Mouse (Mus musculus): ENCODE results near the gene Trio. TPM values are rescaled to one million over a fixed set of nuclear protein-coding genes. Genes with fewer than 3 reads are reported as not detected.

The Trio gene
- polyA plus RNA-seq, 1 experiment = 47.5 TPM

GRCm38 (mm10) chr15:27963506-27963905 is 62.1 kb downstream of the Trio start:
- peaks cover 14% of the 10 kb centered on the region for H3K4me1 ChIP-seq (ENCODE audit: control insufficient read depth, insufficient read depth, low read length)
- H3K4me3 ChIP-seq (replicated peaks; ENCODE audit: extremely low read depth, low read depth, low read length) = no peak overlapping the region
- 93% methylated on average over 2 of the region's 2 CpGs for WGBS
- no peak for TF ChIP-seq POLR2A (IDR thresholded peaks at IDR 0.05; ENCODE audit: borderline replicate concordance, extremely low read depth, low read depth, low read length)
- no peak for TF ChIP-seq CTCF (IDR thresholded peaks at IDR 0.05; ENCODE audit: insufficient read depth, low read length)
- DNase-seq = no peak

DNA sequence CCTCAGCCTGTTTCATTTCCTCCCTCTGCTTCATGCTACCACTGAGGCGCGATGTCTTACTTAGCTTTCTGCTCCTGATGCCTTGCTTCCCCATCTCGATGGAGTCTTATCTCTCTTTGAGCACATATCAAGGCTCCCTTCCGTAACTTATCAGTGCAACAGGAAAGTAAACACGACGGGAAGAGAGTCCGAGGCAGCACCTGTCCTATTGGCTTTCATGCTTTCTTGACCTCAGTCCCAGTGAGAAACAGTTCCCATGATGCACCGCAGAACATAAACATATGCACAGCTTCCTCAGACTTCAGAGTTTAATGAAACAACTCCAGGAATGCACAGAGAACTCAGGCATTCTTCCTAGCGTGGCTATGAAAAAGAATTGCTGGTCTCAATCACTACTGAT is 65.0 kb downstream of the Trio start:
- WGBS = 22% methylated on average over 9 of the region's 9 CpGs
- no peak overlapping the region for H3K4me3 ChIP-seq (replicated peaks; ENCODE audit: extremely low read depth, low read depth, low read length)
- peaks cover 14% of the 10 kb centered on the region for H3K4me1 ChIP-seq (ENCODE audit: control insufficient read depth, insufficient read depth, low read length)
- no peak for DNase-seq
- no peak for TF ChIP-seq CTCF (IDR thresholded peaks at IDR 0.05; ENCODE audit: insufficient read depth, low read length)
- no peak for TF ChIP-seq POLR2A (IDR thresholded peaks at IDR 0.05; ENCODE audit: borderline replicate concordance, extremely low read depth, low read depth, low read length)

DNA sequence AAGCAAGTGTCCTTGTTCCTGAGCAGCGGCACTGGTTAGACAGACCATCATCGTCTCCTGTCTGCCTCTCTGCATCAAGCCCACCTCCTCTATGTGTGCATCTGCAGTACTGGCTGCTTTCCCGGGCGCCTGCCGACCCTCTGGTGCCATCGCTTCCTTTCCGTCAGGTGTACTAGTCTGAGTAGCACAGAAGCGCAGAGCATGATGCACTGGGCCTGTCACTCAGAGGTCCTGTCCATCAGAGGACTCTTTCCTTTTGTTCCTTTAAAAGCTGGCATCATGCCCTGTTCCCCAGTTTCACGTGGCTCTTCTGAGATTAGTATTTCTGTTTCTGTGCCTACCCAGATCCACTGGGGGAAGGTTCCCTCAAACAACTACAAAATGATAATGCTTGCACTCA is 67.8 kb downstream of the Trio start:
- no peak overlapping the region for H3K4me3 ChIP-seq (replicated peaks; ENCODE audit: extremely low read depth, low read depth, low read length)
- TF ChIP-seq POLR2A (IDR thresholded peaks at IDR 0.05; ENCODE audit: borderline replicate concordance, extremely low read depth, low read depth, low read length) (no peak), CTCF (IDR thresholded peaks at IDR 0.05; ENCODE audit: insufficient read depth, low read length) (no peak)
- H3K4me1 ChIP-seq (ENCODE audit: control insufficient read depth, insufficient read depth, low read length) = peaks cover 8% of the 10 kb centered on the region
- WGBS = 72% methylated on average over 9 of the region's 9 CpGs
- no peak for DNase-seq

DNA sequence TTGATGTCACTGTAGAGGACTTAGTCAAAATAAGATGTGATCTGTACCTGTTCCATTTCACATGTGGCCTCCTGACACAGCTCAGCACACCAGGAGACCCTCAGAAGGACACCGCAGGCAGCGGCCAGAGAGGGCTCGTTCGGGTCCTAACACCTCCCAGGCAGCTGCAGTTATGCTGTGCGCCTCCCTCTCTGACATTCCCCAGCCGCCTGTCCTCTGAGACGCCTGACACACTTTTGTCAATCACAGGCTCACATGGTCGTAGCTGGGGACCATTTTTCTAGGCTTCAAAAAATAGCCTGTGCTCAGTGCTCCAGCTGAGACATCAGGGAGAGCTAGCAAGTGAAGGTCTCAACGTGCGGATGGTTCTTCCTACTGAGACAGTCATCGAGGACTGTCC is 70.0 kb downstream of the Trio start:
- WGBS = 67% methylated on average over 11 of the region's 11 CpGs

DNA sequence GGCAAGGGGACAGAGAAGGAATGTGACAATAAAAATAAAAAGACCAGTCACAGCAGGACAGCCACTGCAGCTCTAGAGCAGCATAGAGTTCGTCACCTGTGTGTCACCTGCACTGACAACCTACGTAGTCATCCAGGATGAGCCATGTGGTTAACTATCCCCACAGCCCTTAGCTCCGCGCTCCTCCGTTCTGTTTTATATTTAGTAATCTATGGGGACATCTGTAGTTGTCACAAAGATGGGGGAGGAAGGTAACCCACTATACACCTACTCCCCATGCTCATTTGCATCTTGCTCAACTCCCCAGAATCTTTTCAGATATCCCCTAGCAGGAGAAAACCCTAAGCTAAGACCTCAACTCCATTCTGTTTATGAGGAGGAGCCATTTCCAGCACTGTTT is 71.3 kb downstream of the Trio start:
- 95% methylated on average over 5 of the region's 5 CpGs for WGBS
- TF ChIP-seq CTCF (IDR thresholded peaks at IDR 0.05; ENCODE audit: insufficient read depth, low read length) = no peak
- no peak for TF ChIP-seq POLR2A (IDR thresholded peaks at IDR 0.05; ENCODE audit: borderline replicate concordance, extremely low read depth, low read depth, low read length)
- no peaks in the 10 kb centered on the region; the same call in 1 of the 2 replicates for H3K4me1 ChIP-seq (ENCODE audit: control insufficient read depth, insufficient read depth, low read length)
- no peak for DNase-seq
- H3K4me3 ChIP-seq (replicated peaks; ENCODE audit: extremely low read depth, low read depth, low read length) = no peak overlapping the region

More for the DNA sequence above, 70.0 kb downstream of the Trio start:
- Histone ChIP-seq H3K4me3 (replicated peaks; ENCODE audit: extremely low read depth, low read depth, low read length) (no peak overlapping the region), H3K4me1 (ENCODE audit: control insufficient read depth, insufficient read depth, low read length) (peaks cover 4% of the 10 kb centered on the region)
- no peak for TF ChIP-seq POLR2A (IDR thresholded peaks at IDR 0.05; ENCODE audit: borderline replicate concordance, extremely low read depth, low read depth, low read length)
- no peak for TF ChIP-seq CTCF (IDR thresholded peaks at IDR 0.05; ENCODE audit: insufficient read depth, low read length)
- no peak for DNase-seq

- no peaks in the 10 kb centered on the region for H3K4me1 ChIP-seq (ENCODE audit: control insufficient read depth, insufficient read depth, low read length)
- H3K4me3 ChIP-seq (replicated peaks; ENCODE audit: extremely low read depth, low read depth, low read length) = no peak overlapping the region
- no peak for DNase-seq
- TF ChIP-seq POLR2A (IDR thresholded peaks at IDR 0.05; ENCODE audit: borderline replicate concordance, extremely low read depth, low read depth, low read length) (no peak), CTCF (IDR thresholded peaks at IDR 0.05; ENCODE audit: insufficient read depth, low read length) (no peak)
- WGBS = 80% methylated on average over 3 of the region's 3 CpGs
Observed at GRCm38 (mm10) chr15:27953570-27953969, 72.1 kb downstream of the Trio start.

GRCm38 (mm10) chr15:27951195-27951594 is 74.5 kb downstream of the Trio start:
- TF ChIP-seq POLR2A (IDR thresholded peaks at IDR 0.05; ENCODE audit: borderline replicate concordance, extremely low read depth, low read depth, low read length) (no peak), CTCF (IDR thresholded peaks at IDR 0.05; ENCODE audit: insufficient read depth, low read length) (no peak)
- no peak overlapping the region for H3K4me3 ChIP-seq (replicated peaks; ENCODE audit: extremely low read depth, low read depth, low read length)
- WGBS = 90% methylated on average over 7 of the region's 7 CpGs
- H3K4me1 ChIP-seq (ENCODE audit: control insufficient read depth, insufficient read depth, low read length) = no peaks in the 10 kb centered on the region
- no peak for DNase-seq

DNA sequence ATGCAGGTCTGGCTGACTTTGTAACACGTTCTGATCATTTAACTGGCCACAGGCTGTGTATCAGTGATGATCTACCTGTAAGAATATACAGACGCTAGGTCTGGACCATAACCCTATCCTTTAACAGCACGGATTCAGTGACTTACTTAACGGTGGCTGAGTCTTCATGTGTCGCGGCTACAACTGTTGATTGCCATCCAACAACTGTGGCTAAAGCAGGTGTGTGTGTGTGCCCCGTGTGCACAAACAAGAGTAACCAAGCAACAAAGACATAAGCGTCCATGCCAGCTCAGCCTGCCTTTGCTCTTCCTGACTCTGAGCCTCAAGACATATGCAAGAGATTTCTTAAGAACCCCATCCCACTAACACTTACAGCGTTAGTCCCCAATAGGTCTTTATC is 76.5 kb downstream of the Trio start:
- WGBS = 87% methylated on average over 9 of the region's 9 CpGs
- Histone ChIP-seq H3K4me3 (replicated peaks; ENCODE audit: extremely low read depth, low read depth, low read length) (no peak overlapping the region), H3K4me1 (ENCODE audit: control insufficient read depth, insufficient read depth, low read length) (no peaks in the 10 kb centered on the region)
- DNase-seq = no peak
- TF ChIP-seq POLR2A (IDR thresholded peaks at IDR 0.05; ENCODE audit: borderline replicate concordance, extremely low read depth, low read depth, low read length) = no peak
- TF ChIP-seq CTCF (IDR thresholded peaks at IDR 0.05; ENCODE audit: insufficient read depth, low read length) = no peak

DNA sequence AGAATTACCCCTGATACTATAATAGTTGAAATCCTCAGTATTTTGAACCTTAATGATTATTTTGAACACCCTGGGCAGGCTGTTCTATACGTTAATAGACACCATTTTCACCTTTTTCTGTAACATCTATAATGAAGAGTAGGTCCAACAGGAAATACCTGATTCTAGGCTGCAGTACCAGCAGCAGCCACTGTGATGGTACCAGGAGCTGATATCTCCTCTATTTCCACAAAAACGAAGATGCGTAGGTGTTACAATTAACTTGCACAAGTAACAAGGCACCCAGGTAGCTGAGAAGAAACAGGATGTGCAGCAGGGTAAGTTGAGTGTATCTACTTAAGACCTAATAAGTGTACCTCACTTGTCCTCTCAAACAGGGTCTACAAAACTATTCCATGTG is 77.8 kb downstream of the Trio start:
- TF ChIP-seq CTCF (IDR thresholded peaks at IDR 0.05; ENCODE audit: insufficient read depth, low read length) (0 out of 2 replicates have a peak, but pooled peaks have one; percentile 0), POLR2A (IDR thresholded peaks at IDR 0.05; ENCODE audit: borderline replicate concordance, extremely low read depth, low read depth, low read length) (no peak)
- WGBS = 90% methylated on average over 3 of the region's 3 CpGs

GRCm38 (mm10) chr15:27945570-27945969 is 80.1 kb downstream of the Trio start:
- 65% methylated on average over 9 of the region's 9 CpGs for WGBS
- TF ChIP-seq POLR2A (IDR thresholded peaks at IDR 0.05; ENCODE audit: borderline replicate concordance, extremely low read depth, low read depth, low read length) (no peak), CTCF (IDR thresholded peaks at IDR 0.05; ENCODE audit: insufficient read depth, low read length) (no peak)
- Histone ChIP-seq H3K4me1 (ENCODE audit: control insufficient read depth, insufficient read depth, low read length) (peaks cover 9% of the 10 kb centered on the region), H3K4me3 (replicated peaks; ENCODE audit: extremely low read depth, low read depth, low read length) (no peak overlapping the region)
- no peak for DNase-seq

More for the DNA sequence above, 77.8 kb downstream of the Trio start:
- Histone ChIP-seq H3K4me3 (replicated peaks; ENCODE audit: extremely low read depth, low read depth, low read length) (no peak overlapping the region), H3K4me1 (ENCODE audit: control insufficient read depth, insufficient read depth, low read length) (no peaks in the 10 kb centered on the region)
- DNase-seq = no peak
